Mouse (Mus musculus): ENCODE results near the gene Stoml3.

- TF ChIP-seq CTCF (IDR thresholded peaks at IDR 0.05; ENCODE audit: low read depth, low read length): no peak
- no peak for TF ChIP-seq POLR2A (IDR thresholded peaks at IDR 0.05; ENCODE audit: extremely low read depth, insufficient read depth, low read length)
Observed at GRCm38 (mm10) chr3:53552691-53553090, 64.2 kb downstream of the Stoml3 start.
